Mouse (Mus musculus) intestine, embryonic 14.5 days (tissue): Measurements from ENCODE around the gene Creb1. TPM values are rescaled to one million over a fixed set of nuclear protein-coding genes. Genes with fewer than 3 reads are reported as not detected.

ENCODE experiments used
- ATAC-seq: fragments of 200-750 bp; cut with Nextera tagmentation; replicated peaks from 2 replicates; pipeline ENCODE4 v1.8.0; 2017; ENCODE audit warnings: low read depth, moderate number of reproducible peaks, moderate TSS enrichment, moderate library complexity; ENCODE audit not compliant: low FRiP score, low TSS enrichment
- DNase-seq: peaks from one replicate; pipeline ENCODE4 v3.0.0-alpha.2; 2018; ENCODE audit warnings: low spot score
- H3K27ac ChIP-seq: fragments of 300-500 bp; sonication (generic); 2 replicates; pipeline ENCODE4 v1.5.1; 2014; ENCODE audit warnings: low read depth, mild to moderate bottlenecking, control low read depth
- H3K27me3 ChIP-seq: fragments of 300-500 bp; sonication (generic); replicated peaks from 2 replicates; pipeline ENCODE4 v1.6.1; 2014; ENCODE audit warnings: low read length, control low read depth; ENCODE audit not compliant: control insufficient read depth, insufficient read depth
- H3K36me3 ChIP-seq: fragments of 300-500 bp; sonication (generic); 2 replicates; pipeline ENCODE4 v1.6.1; 2014; ENCODE audit warnings: low read length, control low read depth; ENCODE audit not compliant: control insufficient read depth, insufficient read depth
- H3K4me1 ChIP-seq: fragments of 300-500 bp; sonication (generic); replicated peaks from 2 replicates; pipeline ENCODE4 v1.6.1; 2014; ENCODE audit warnings: low read length, control low read depth, mixed read lengths; ENCODE audit not compliant: control insufficient read depth, insufficient read depth
- H3K4me2 ChIP-seq: fragments of 300-500 bp; sonication (generic); 2 replicates; pipeline ENCODE4 v1.6.1; 2014; ENCODE audit warnings: low read length
- H3K4me3 ChIP-seq: fragments of 300-500 bp; sonication (generic); 2 replicates; pipeline ENCODE4 v1.5.1; 2014; ENCODE audit warnings: low read depth, low read length, control low read depth, mixed read lengths
- H3K9ac ChIP-seq: fragments of 300-500 bp; sonication (generic); 2 replicates; pipeline ENCODE4 v1.6.1; 2014; ENCODE audit warnings: mild to moderate bottlenecking, low read length
- H3K9me3 ChIP-seq: fragments of 300-500 bp; sonication (generic); 2 replicates; pipeline ENCODE4 v1.6.1; 2016; ENCODE audit warnings: low read length, control low read depth; ENCODE audit not compliant: control insufficient read depth
- WGBS: fragments of 180-500 bp; shearing (Covaris S2); extraction: QIAGEN DNeasy Blood & Tissue Kit; methylation state at CpG from one replicate; pipeline ENCODE4 v1.1.7; 2014; 5-methylcytosine and 5-hydroxymethylcytosine counted together
- polyA plus RNA-seq: library from polyadenylated mRNA; unstranded; fragments of >200 nt; fragmentation: Nextera tagmentation; extraction: Ambion mirVana; gene quantifications from 2 replicates; pipeline ENCODE4 v1.2.1, GENCODE M21; 2014

The Creb1 gene
- polyA plus RNA-seq, 1 experiment from 2014 or later = 38.9 TPM

GRCm38 (mm10) chr1:64518480-64518879, 14.0 kb upstream of the Creb1 start:
- no peaks in the 10 kb centered on the region for H3K27me3 ChIP-seq
- no peak overlapping the region for H3K4me3 ChIP-seq
- no peaks in the 10 kb centered on the region for H3K4me1 ChIP-seq
- 80% methylated on average over 3 of the region's 3 CpGs for WGBS
- no peaks in the 10 kb centered on the region for H3K9me3 ChIP-seq
- H3K4me2 ChIP-seq = no peak overlapping the region
- no peak overlapping the region for H3K27ac ChIP-seq
- no peaks in the 10 kb centered on the region for H3K36me3 ChIP-seq
- no peak for DNase-seq
- ATAC-seq = no peak
- H3K9ac ChIP-seq = no peak overlapping the region

GRCm38 (mm10) chr1:64519345-64519744, 13.1 kb upstream of the Creb1 start:
- Histone ChIP-seq H3K27ac (no peak overlapping the region), H3K36me3 (no peaks in the 10 kb centered on the region), H3K4me2 (no peak overlapping the region), H3K9ac (no peak overlapping the region), H3K9me3 (no peaks in the 10 kb centered on the region), H3K27me3 (no peaks in the 10 kb centered on the region), H3K4me1 (no peaks in the 10 kb centered on the region), H3K4me3 (no peak overlapping the region)
- DNase-seq (no peak), ATAC-seq (no peak)
- WGBS = 63% methylated on average over 1 of the region's 1 CpGs

- WGBS = 48% methylated on average over 1 of the region's 1 CpGs
- DNase-seq (no peak), ATAC-seq (no peak)
- Histone ChIP-seq H3K4me3 (no peak overlapping the region), H3K4me1 (no peaks in the 10 kb centered on the region), H3K9me3 (no peaks in the 10 kb centered on the region), H3K9ac (no peak overlapping the region), H3K4me2 (no peak overlapping the region), H3K27me3 (no peaks in the 10 kb centered on the region), H3K36me3 (no peaks in the 10 kb centered on the region), H3K27ac (no peak overlapping the region)
Measured at GRCm38 (mm10) chr1:64519901-64520300, 12.5 kb upstream of the Creb1 start.

GRCm38 (mm10) chr1:64521734-64522133, 10.7 kb upstream of the Creb1 start:
- Histone ChIP-seq H3K4me2 (no peak overlapping the region), H3K27me3 (no peaks in the 10 kb centered on the region), H3K9ac (no peak overlapping the region), H3K4me1 (no peaks in the 10 kb centered on the region), H3K27ac (no peak overlapping the region), H3K4me3 (no peak overlapping the region), H3K9me3 (no peaks in the 10 kb centered on the region), H3K36me3 (no peaks in the 10 kb centered on the region)
- WGBS = 55% methylated on average over 3 of the region's 3 CpGs
- DNase-seq (no peak), ATAC-seq (no peak)

GRCm38 (mm10) chr1:64522637-64523036, 9.8 kb upstream of the Creb1 start:
- Histone ChIP-seq H3K27me3 (no peaks in the 10 kb centered on the region), H3K4me2 (no peak overlapping the region), H3K9ac (no peak overlapping the region), H3K27ac (no peak overlapping the region), H3K4me3 (no peak overlapping the region), H3K4me1 (no peaks in the 10 kb centered on the region), H3K36me3 (no peaks in the 10 kb centered on the region), H3K9me3 (no peaks in the 10 kb centered on the region)
- ATAC-seq = no peak
- 85% methylated on average over 6 of the region's 6 CpGs for WGBS
- DNase-seq = no peak

DNA sequence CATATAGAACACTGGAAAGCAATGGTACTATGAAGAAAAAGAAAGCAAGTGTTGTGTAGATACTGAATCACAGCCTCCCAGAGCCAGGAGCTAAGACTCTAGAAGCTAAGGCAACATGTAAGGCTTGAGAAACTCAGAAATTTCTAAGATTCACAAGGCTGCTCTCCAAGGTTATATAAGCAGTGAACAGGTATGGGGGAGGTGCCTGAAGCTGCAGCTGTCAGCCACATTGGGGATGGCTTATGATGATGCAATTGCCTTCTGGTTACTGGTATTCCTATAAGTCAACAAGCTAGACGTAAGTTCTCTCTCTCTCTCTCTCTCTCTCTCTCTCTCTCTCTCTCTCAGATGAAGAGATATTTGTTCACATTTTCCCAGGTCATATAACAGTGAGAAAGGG, 9.3 kb upstream of the Creb1 start:
- no peak overlapping the region for H3K27ac ChIP-seq
- WGBS = 54% methylated on average over 1 of the region's 1 CpGs

GRCm38 (mm10) chr1:64524661-64525060, 7.8 kb upstream of the Creb1 start:
- 78% methylated on average over 2 of the region's 2 CpGs for WGBS
- Histone ChIP-seq H3K36me3 (no peaks in the 10 kb centered on the region), H3K27ac (no peak overlapping the region), H3K4me1 (no peaks in the 10 kb centered on the region), H3K4me3 (no peak overlapping the region), H3K9me3 (no peaks in the 10 kb centered on the region), H3K27me3 (no peaks in the 10 kb centered on the region), H3K9ac (no peak overlapping the region), H3K4me2 (no peak overlapping the region)
- DNase-seq = no peak
- no peak for ATAC-seq

More for the DNA sequence above, 9.3 kb upstream of the Creb1 start:
- Histone ChIP-seq H3K4me2 (no peak overlapping the region), H3K4me1 (no peaks in the 10 kb centered on the region), H3K27me3 (no peaks in the 10 kb centered on the region), H3K36me3 (no peaks in the 10 kb centered on the region), H3K9me3 (no peaks in the 10 kb centered on the region), H3K9ac (no peak overlapping the region), H3K4me3 (no peak overlapping the region)
- no peak for ATAC-seq
- DNase-seq = no peak

DNA sequence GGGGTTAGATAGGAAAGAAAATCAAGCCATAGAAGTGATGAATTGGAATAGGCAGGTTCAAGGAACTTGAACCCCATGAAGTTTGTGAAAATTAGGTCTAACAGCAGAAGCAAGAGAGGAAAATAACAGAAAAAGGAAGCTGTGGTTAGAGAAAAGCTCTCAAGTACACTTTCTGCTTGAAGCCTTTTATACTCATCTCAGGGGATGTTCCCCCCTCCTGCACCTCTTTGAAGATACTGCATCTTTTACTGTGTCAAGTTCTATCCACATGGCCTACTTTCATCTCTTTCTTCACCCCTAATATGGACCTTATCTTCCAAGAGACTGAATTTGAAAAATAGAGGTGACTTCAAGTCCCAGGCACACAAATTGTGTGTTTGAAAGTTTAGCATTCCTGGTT, 4.8 kb upstream of the Creb1 start:
- Histone ChIP-seq H3K4me1 (peaks cover 4% of the 10 kb centered on the region; the same call in 1 of the 2 replicates), H3K9ac (no peak overlapping the region), H3K36me3 (no peaks in the 10 kb centered on the region), H3K4me3 (no peak overlapping the region), H3K27me3 (no peaks in the 10 kb centered on the region), H3K4me2 (no peak overlapping the region), H3K27ac (no peak overlapping the region), H3K9me3 (no peaks in the 10 kb centered on the region)
- DNase-seq = no peak
- no peak for ATAC-seq

DNA sequence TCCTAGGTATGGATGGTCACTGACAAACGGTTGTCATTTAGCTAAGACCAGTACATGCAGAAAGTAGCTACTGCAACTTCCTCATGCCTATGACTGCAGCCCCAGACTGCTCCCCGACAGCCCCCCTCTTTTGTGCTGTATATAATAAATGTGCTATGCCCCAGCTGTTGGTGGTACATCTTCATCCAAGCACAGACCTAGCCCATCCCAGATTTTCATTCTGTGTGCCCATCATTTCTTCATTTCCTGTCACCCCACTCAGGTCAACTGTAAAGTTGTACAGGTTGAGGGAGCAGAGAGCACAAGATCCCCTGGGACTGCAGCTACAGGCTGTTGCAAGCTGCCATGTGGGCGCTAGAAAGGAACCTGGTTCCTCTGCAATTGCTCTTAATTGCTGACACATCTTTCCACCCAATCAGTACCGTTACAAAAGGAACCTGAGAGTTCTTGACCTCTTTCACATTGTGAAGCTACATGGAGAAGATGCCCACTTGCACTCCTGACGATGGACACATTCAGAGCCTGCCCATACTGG, 2.6 kb upstream of the Creb1 start:
- no peak overlapping the region for H3K4me2 ChIP-seq
- ATAC-seq (no peak), DNase-seq (no peak)
- no peak overlapping the region for H3K27ac ChIP-seq
- no peaks in the 10 kb centered on the region for H3K27me3 ChIP-seq
- H3K4me1 ChIP-seq = peaks cover 11% of the 10 kb centered on the region
- no peak overlapping the region for H3K9ac ChIP-seq
- no peaks in the 10 kb centered on the region for H3K36me3 ChIP-seq
- no peak overlapping the region for H3K4me3 ChIP-seq
- 90% methylated on average over 5 of the region's 5 CpGs for WGBS
- no peaks in the 10 kb centered on the region for H3K9me3 ChIP-seq
